Mouse (Mus musculus): Measurements from ENCODE around the gene Ric1. TPM values are rescaled to one million over a fixed set of nuclear protein-coding genes. Genes with fewer than 3 reads are reported as not detected.

Gene Ric1
- polyA plus RNA-seq, 1 experiment, result 31.9 TPM

Other genes with a start within 250 kb of the Ric1 start
- 0.82 and 0.94 TPM in 2 replicates for gene Insl6, start 196.9 kb upstream of the Ric1 start, polyA plus RNA-seq (2012; rRNA removed)
- gene Rln1, start 187.6 kb upstream of the Ric1 start, polyA plus RNA-seq (2012; rRNA removed), result 0.80 and 1.3 TPM in 2 replicates
- 41.5 and 47.3 TPM in 2 replicates for gene Plgrkt, start 154.9 kb upstream of the Ric1 start, polyA plus RNA-seq (2012; rRNA removed)
- 1.6 and 1.7 TPM in 2 replicates for gene Cd274, start 154.8 kb upstream of the Ric1 start, polyA plus RNA-seq (2012; rRNA removed)
- 0.10 TPM in 1 of 2 replicates, not detected in the other for gene Pdcd1lg2, start 111.4 kb upstream of the Ric1 start, polyA plus RNA-seq (2012; rRNA removed)
- gene Ermp1, start 126.1 kb downstream of the Ric1 start, polyA plus RNA-seq (2012; rRNA removed), result 24.4 and 26.8 TPM in 2 replicates
- gene Mlana, start 175.5 kb downstream of the Ric1 start, polyA plus RNA-seq (2012; rRNA removed), result 0.34 and 0.63 TPM in 2 replicates